Mouse (Mus musculus) frontal cortex, postnatal 10 days (tissue): ENCODE measurements around the gene Ralgps1.

Experiments
- DNase-seq, 2 experiments: peaks; one replicate each; pipeline ENCODE4 v3.0.0; 2022; ENCODE audit warnings: low spot score in 2 of 2, mixed read lengths in 1 of 2

Gene Ralgps1

DNA sequence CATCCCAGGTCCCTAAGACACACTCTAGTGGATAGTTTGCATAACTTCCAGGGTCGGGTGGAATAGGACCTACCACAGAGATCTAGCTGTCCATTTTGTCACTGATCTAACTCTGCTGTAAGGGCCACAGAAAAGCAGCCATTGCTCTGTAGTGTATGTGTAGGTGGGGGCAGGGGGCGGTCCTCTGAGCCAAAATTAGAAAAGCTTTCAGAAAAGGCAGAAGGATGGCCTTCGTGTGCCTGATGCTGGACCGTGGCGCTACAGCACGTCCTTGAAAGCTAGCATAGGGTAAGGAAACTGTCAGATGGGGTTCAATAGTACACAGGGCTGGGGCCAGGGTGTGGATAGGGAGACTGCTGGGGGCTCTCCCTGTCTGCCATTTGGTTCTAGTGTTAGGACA, 126.4 kb downstream of the Ralgps1 start:
- no peak for DNase-seq

GRCm38 (mm10) chr2:33237581-33237980, 133.7 kb downstream of the Ralgps1 start:
- no peak for DNase-seq

- DNase-seq, result no peak
Measured at GRCm38 (mm10) chr2:33234848-33235247, 136.4 kb downstream of the Ralgps1 start.

- no peak for DNase-seq
Measured at GRCm38 (mm10) chr2:33233856-33234255, 137.4 kb downstream of the Ralgps1 start.

DNA sequence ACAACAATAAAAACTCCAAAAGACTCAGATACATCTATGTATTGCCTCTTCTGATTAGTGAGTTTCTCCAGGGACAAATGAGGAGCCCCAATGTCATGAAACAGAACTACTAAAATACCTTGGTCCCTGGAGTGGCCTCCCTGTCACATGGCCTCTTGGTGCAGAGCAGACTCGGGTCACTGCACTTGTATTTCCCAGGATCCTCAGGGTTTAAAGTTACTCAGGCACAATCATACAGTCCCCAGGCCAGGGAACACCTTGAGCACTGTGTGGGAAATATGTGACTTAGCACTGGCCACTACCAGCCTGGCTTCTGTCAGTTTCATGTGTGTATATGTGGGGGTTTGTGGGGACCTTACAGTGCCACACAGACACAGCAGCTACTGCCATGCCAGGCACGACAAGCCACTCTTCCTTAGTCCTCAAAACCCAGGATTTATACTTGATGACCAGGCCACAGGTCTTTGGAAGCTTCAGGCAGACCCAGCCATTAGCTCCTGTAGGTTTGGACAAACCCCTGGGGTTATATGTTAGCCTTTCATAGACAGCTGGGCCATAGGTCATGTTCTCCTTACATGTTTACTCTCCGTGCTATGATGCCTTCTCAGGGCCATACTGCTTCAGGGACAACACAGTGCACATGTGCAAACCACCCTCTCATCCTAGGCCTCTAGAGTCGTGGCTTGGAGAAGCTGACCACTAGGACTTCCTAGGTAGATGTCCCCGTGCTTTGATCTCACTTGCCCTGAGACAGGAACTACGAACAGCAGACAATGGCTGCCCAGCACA, 138.3 kb downstream of the Ralgps1 start:
- DNase-seq, result no peak

DNA sequence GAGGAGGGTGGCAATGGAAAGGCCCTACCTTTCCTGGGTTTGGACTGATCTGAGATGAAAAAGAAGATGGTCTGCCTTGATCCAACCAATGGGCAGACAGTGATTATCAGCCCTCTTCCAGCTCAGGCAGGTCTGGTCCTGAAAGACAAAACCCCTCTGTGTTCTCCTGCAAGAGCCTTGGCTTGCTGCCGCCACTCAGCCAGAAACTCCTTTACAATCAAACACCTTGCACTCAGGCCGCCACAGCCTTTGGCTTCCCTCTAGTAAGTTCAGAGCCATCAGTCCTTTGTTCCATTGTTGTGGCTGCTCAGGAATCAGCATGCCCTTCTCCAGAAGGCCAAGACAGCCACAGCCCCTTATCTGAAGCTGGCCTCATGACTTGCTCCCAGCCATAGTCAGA, 139.5 kb downstream of the Ralgps1 start:
- DNase-seq, result no peak

DNA sequence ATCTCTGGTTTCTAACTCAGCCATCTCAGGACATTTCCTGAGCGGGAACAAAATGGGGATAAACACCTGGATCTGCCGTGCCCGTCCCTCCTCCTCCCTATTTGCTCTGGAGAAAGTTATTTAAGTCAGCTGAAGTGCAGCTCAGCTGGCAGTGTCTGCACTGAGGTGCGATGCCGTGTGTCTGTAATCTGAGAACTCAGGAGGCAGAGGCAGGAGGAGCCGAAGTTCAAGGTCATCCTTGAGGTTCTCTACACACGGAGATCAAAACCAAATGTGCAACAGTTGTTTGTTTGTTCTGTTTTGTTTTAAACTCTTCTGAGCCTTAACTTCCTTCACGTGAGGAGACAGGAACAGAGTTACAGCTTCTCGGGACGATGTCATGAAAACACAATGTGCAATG, 140.6 kb downstream of the Ralgps1 start:
- no peak for DNase-seq

DNA sequence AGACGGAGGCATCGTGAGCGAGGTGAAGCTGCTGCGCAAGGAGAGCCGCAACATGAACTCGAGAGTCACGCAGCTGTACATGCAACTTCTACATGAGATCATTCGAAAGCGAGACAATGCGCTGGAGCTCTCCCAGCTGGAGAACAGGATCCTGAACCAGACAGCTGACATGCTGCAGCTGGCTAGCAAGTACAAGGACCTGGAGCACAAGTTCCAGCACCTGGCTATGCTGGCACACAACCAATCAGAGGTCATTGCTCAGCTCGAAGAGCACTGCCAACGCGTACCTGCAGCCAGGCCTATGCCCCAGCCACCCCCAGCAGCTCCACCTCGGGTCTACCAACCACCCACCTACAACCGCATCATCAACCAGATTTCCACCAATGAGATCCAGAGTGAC, 142.7 kb downstream of the Ralgps1 start:
- DNase-seq, result no peak

DNA sequence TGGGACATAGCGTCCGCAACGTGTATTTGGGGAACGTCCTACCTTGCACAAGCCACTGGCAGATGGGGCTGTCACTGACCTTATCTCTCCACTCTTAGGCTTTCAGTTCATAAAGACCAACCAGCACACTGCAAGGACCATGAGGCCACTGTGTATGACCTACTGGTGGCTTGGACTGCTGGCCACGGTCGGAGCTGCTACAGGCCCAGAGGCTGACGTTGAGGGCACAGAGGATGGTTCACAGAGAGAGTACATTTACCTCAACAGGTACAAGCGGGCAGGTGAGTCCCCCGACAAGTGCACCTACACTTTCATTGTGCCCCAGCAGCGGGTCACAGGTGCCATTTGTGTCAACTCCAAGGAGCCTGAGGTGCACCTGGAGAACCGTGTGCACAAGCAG, 143.2 kb downstream of the Ralgps1 start:
- DNase-seq, result no peak

DNA sequence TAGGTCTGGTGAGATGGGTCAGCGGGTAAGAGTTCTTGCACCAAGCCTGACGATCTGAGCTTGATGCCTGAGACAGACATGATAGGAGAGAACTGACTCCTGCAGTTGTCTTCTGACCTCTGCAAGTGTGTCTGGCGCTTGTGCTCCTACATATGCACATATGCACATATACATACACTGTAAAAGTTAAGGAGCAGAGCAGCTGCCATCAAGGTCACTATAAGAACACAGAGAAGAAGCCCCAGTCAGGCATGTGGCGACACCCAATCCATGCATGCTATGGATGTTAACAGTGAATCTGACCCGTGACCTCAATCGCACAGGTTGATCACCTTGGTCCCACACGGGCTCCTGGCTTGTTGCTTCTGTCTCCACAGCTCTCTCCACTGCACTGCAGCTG, 145.4 kb downstream of the Ralgps1 start:
- no peak for DNase-seq

DNA sequence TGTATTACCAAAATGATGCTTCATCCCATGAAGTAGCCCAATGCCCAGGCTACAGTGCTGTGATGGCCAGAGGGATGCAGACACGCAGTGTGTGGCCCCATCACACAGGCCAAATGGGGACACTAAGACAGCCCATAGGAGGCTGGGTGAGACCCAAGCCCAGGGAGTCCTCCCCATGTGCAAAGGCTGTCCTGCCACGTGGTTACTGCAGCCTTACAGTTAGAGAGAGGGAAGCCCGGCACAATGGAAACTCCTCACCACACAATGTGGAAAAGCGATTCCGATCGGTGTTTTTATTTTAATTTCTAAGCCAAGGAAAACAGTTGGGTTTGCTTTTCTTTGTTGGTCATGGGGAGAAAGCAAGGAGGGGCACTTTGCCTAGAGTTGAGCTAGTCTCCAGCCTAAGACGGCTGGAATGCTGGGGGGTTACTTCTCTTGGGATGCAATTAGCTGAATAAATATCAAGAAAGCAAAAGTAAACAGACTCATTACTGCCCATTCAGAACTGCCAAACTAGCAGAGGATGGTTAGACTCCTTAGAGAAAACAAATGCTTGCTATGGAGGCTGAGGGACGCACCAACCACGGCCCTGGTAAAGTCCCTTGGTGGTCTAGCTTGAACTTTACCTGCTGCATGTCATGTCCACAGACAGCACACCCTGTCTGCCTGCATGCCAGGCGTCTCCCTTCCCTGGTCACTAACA, 147.5 kb downstream of the Ralgps1 start:
- DNase-seq, result no peak

GRCm38 (mm10) chr2:33222480-33222879, 148.8 kb downstream of the Ralgps1 start:
- DNase-seq, result no peak

- DNase-seq, result no peak
Measured at GRCm38 (mm10) chr2:33221339-33221900, 149.9 kb downstream of the Ralgps1 start.

DNA sequence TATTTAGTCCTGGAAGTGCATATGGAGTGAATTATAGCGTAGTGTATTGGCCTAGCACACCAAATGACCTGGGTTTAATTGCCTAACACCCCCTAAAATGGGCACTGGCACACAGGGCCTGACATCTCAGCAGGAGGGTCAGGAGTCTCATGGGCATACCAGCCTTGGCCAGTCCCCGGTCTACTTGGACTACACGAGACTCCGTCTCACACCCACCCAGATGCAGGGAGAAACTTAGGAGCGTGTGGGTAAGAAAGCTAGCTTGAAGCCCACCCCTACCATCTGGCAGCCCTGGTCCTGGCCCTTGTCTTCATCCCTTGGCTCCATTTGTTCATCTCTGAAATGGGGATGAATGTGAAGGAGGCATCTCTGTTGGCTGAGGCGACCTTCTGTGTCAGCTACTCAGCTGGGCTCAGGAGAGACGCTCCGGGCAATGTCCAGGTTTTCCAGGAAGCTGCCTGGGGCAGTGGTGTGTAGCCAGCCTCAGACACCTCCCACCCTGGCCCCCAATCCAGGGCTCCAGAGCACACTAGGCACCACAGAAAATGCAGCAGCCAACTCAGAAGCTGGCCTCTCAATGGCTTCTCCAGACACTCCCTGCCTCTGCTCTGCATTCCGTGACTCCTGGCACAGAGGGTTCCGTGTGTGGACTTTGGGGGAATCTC, 150.5 kb downstream of the Ralgps1 start:
- DNase-seq, result no peak

- no peak for DNase-seq
Measured at GRCm38 (mm10) chr2:33220246-33220645, 151.0 kb downstream of the Ralgps1 start.

DNA sequence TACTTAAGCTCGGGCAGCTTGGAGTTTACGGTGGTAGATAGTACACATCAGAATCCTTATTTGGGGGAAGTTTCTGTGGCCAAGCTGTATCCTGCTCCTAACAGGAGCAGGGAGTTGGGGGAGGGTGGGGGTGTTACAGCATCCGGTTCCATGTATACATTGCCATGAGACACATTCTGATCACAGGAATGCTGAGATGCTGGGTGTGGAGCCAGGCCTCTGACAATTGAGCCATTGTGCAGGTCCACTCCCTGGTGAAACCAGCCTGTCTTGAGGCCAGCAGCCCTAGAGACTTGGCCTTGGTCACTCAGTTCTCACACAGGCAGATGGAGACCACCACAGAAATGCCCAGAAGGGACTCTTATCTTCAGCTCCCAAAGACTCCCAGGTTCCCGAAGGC, 151.6 kb downstream of the Ralgps1 start:
- no peak for DNase-seq

DNA sequence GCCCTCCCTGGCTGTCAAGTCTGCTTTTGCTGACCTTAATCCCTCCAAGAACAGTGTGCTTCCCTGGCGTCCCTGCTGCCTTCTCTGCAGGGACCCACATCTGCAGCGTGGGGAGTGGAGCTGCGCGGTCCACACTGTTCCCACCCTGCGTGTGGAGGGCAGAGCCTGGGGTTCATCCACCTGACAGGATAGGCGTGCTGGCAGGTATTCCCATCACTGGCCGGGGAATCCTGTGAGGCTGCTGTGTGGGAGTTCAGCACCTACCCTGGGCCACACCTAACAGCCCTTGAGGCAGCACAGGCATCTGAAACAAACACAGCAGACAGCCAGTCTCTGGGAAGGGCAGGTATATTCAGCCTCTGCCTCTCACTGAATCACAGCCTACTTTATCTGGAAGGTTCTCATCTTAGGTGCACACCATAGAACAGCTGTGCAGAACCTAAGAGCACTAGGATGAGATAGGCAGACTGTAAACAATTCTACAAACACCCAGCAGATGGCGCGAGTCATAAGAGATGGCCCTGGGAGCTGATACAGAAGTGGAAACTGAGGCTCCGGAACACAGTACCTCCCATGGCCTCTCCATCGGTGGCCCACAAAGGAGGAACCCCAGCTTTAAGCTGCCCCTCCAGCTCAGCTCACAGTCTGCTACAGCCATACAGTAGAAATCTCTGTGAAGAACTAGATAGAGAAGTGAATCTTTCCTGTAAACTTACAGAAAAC, 152.2 kb downstream of the Ralgps1 start:
- DNase-seq, result no peak

GRCm38 (mm10) chr2:33217425-33217794, 153.9 kb downstream of the Ralgps1 start:
- DNase-seq, result no peak

DNA sequence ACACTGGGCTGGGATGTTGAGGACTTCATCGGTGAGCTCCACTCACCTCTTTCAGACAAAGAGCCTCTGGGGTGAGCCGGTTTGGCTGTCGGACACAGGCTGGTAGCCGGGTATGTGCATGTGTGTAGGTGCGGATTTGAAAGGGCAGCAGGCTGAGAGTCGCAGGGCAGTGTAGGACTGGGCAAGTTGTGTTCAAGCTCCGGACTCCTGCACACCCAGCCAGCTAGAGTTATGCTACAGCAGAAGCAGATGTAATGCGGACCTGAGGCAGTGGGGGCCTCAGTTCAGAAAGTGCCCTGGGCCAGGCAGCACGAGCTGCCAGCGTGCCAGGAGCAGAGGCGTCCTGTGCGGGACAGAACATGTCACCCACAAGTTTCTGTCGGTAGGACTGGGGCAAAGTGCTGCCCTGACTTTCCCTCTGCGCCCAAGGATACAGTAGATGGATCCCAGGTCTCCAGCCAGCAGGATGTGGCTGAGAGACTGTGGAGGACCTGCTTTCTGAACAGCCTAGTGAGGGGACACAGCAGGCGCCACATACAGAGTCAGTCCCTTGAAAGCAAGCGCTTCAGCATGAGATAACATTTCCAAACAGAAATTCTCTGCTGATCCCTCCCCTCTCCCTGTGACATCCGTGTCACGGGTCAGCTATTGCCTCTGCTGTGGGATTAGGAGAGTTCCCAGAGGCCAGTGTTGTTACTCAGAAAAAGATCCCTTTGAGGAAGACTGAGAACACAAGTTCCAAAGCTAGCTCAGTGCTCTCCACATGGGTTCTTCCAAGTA, 154.5 kb downstream of the Ralgps1 start:
- no peak for DNase-seq

GRCm38 (mm10) chr2:33215700-33216509, 155.4 kb downstream of the Ralgps1 start, which contains the start of gene Angptl2:
TSS of gene Angptl2 (plus strand) at chr2:33216069.
- DNase-seq, result peak; percentile 77 to 80
